Mouse (Mus musculus) layer of hippocampus, postnatal 14 days (tissue): ENCODE data around the gene Olfr293. TPM values are rescaled to one million over a fixed set of nuclear protein-coding genes. Genes with fewer than 3 reads are reported as not detected.

Experiments
- DNase-seq, 2 experiments: peaks; one replicate each; pipeline ENCODE4 v3.0.0; 2021 to 2022; ENCODE audit warnings: low spot score in 2 of 2, mixed read lengths in 1 of 2
- long read RNA-seq, 2 experiments: library from polyadenylated mRNA; stranded (forward); transcript quantifications; one replicate each; pipeline ENCODE4 v2.0.0; 2021
- total RNA-seq, 2 experiments: library from RNA; stranded (reverse); gene quantifications; 2 replicates each; pipeline ENCODE4 v1.2.3; 2021

Olfr293 gene
- not detected for total RNA-seq
- long read RNA-seq, experiment 1 = 0 reads
- long read RNA-seq, experiment 2 = 0 reads

- DNase-seq = no peak
Observed at GRCm38 (mm10) chr7:86648761-86649160, at the start of gene Olfr293. Gene Olfr293, plus strand, starts transcription at chr7:86649061.

GRCm38 (mm10) chr7:86616543-86616942, 32.3 kb upstream of the Olfr293 start, which contains the start of gene Olfr294:
Gene Olfr294, minus strand, starts transcription at chr7:86616643.
- DNase-seq = no peak

- DNase-seq = no peak
Observed at GRCm38 (mm10) chr7:86688030-86688429, 39.2 kb downstream of the Olfr293 start, which contains the start of gene Olfr292. Gene Olfr292, plus strand, starts transcription at chr7:86688330.

Other genes starting within 250 kb of the Olfr293 start
- gene Olfr301, start 245.2 kb upstream of the Olfr293 start, total RNA-seq = not detected
- not detected for gene Olfr299, start 189.1 kb upstream of the Olfr293 start, total RNA-seq
- not detected for gene Olfr298, start 156.6 kb upstream of the Olfr293 start, total RNA-seq
- gene Olfr297, start 129.1 kb upstream of the Olfr293 start, total RNA-seq = not detected
- not detected for gene Olfr295, start 65.2 kb upstream of the Olfr293 start, total RNA-seq
- not detected for gene Olfr294, start 32.4 kb upstream of the Olfr293 start, total RNA-seq
- not detected for gene Olfr292, start 39.3 kb downstream of the Olfr293 start, total RNA-seq
- 1 to 10 TPM; 7.8 to 8.4 TPM for gene Folh1, start 126.9 kb downstream of the Olfr293 start, total RNA-seq
- not detected for gene Vmn2r77, start 146.0 kb downstream of the Olfr293 start, total RNA-seq